Mouse (Mus musculus): ENCODE data around the gene Lrrc8d.

DNA sequence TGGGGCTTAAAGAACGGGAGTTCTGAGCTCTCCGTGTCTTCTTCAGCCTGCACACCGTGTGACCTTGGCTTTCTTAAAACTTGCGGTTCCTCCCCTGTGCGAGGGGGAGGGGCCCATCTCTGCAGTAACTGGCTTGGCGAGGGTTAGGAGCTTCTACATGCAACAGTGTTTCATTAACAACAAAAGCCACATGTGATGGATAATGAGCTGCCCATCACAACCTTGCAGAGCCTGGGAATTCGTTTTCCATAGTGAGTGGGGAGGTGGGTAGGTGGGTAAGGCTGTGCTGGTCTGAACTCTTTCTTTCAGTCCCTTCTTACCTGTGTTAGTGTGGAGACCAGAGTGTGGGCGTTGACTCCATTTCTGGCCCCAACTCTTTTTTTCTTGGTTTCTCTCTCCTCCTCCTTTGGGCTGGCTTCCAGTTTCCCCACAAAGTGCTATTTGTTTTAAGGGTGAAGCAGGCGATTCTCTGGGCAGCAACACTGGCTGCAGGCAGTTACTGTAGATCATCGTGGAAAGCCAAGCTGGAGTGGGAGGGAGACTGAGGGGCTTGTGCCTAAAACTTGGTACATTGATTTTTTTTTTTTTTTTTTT is 15.9 kb downstream of the Lrrc8d start:
- TF ChIP-seq GATA1 (IDR thresholded peaks at IDR 0.05; ENCODE audit: borderline replicate concordance, low read length) (no peak), FLI1 (IDR thresholded peaks at IDR 0.05; ENCODE audit: low read length) (no peak)

All from megakaryocyte, embryonic 14.5 days (primary cell).